Mouse (Mus musculus): Measurements from ENCODE around the gene Opcml. TPM values are rescaled to one million over a fixed set of nuclear protein-coding genes. Genes with fewer than 3 reads are reported as not detected.

Gene Opcml
- polyA plus RNA-seq, 1 experiment from 2014 or later, result 3.4 TPM

- WGBS, result 48% methylated on average over 2 of the region's 2 CpGs
- Histone ChIP-seq H3K4me2 (replicated peaks) (no peak overlapping the region), H3K27ac (no peak overlapping the region), H3K9ac (no peak overlapping the region), H3K27me3 (replicated peaks) (no peaks in the 10 kb centered on the region), H3K4me1 (replicated peaks) (no peaks in the 10 kb centered on the region), H3K36me3 (no peaks in the 10 kb centered on the region), H3K9me3 (no peaks in the 10 kb centered on the region), H3K4me3 (replicated peaks) (no peak overlapping the region)
- ATAC-seq, result no peak
Observed at GRCm38 (mm10) chr9:28569776-28570175, 779.2 kb downstream of the Opcml start.

- no peaks in the 10 kb centered on the region for H3K9me3 ChIP-seq
Observed at GRCm38 (mm10) chr9:28571682-28572081, 781.1 kb downstream of the Opcml start.

GRCm38 (mm10) chr9:28572136-28572774 lies 781.7 kb downstream of the Opcml start:
- Histone ChIP-seq H3K4me3 (replicated peaks) (no peak overlapping the region), H3K9ac (no peak overlapping the region), H3K27me3 (replicated peaks) (no peaks in the 10 kb centered on the region), H3K27ac (no peak overlapping the region), H3K4me1 (replicated peaks) (no peaks in the 10 kb centered on the region), H3K9me3 (no peaks in the 10 kb centered on the region), H3K36me3 (no peaks in the 10 kb centered on the region), H3K4me2 (replicated peaks) (no peak overlapping the region)
- 56% methylated on average over 9 of the region's 9 CpGs for WGBS
- ATAC-seq, result peak; percentile 63; the same call in 1 of the 2 replicates

More at GRCm38 (mm10) chr9:28571682-28572081, 781.1 kb downstream of the Opcml start:
- Histone ChIP-seq H3K4me3 (replicated peaks) (no peak overlapping the region), H3K36me3 (no peaks in the 10 kb centered on the region), H3K27ac (no peak overlapping the region), H3K4me2 (replicated peaks) (no peak overlapping the region), H3K4me1 (replicated peaks) (no peaks in the 10 kb centered on the region), H3K9ac (no peak overlapping the region), H3K27me3 (replicated peaks) (no peaks in the 10 kb centered on the region)
- 39% methylated on average over 2 of the region's 2 CpGs for WGBS
- peak; percentile 91 for ATAC-seq

GRCm38 (mm10) chr9:28578730-28579129 lies 788.2 kb downstream of the Opcml start:
- H3K9me3 ChIP-seq, result no peaks in the 10 kb centered on the region
- no peak for ATAC-seq
- no peak overlapping the region for H3K27ac ChIP-seq
- H3K4me1 ChIP-seq (replicated peaks), result no peaks in the 10 kb centered on the region
- no peak overlapping the region for H3K4me2 ChIP-seq (replicated peaks)
- no peak overlapping the region for H3K4me3 ChIP-seq (replicated peaks)
- H3K27me3 ChIP-seq (replicated peaks), result no peaks in the 10 kb centered on the region
- no peak overlapping the region for H3K9ac ChIP-seq
- no peaks in the 10 kb centered on the region for H3K36me3 ChIP-seq

GRCm38 (mm10) chr9:28587253-28587652 lies 796.7 kb downstream of the Opcml start:
- H3K36me3 ChIP-seq, result no peaks in the 10 kb centered on the region
- 80% methylated on average over 3 of the region's 3 CpGs for WGBS
- H3K4me1 ChIP-seq (replicated peaks), result no peaks in the 10 kb centered on the region
- no peak overlapping the region for H3K9ac ChIP-seq
- H3K27me3 ChIP-seq (replicated peaks), result no peaks in the 10 kb centered on the region
- H3K9me3 ChIP-seq, result no peaks in the 10 kb centered on the region
- H3K27ac ChIP-seq, result no peak overlapping the region
- no peak overlapping the region for H3K4me2 ChIP-seq (replicated peaks)
- H3K4me3 ChIP-seq (replicated peaks), result no peak overlapping the region
- ATAC-seq, result no peak

GRCm38 (mm10) chr9:28587857-28588388 lies 797.3 kb downstream of the Opcml start:
- H3K27ac ChIP-seq, result no peak overlapping the region
- no peak for ATAC-seq
- WGBS, result 85% methylated on average over 4 of the region's 4 CpGs

GRCm38 (mm10) chr9:28588488-28588887 lies 797.9 kb downstream of the Opcml start:
- H3K36me3 ChIP-seq, result no peaks in the 10 kb centered on the region
- WGBS, result 74% methylated on average over 1 of the region's 1 CpGs
- H3K27me3 ChIP-seq (replicated peaks), result no peaks in the 10 kb centered on the region

More at GRCm38 (mm10) chr9:28587857-28588388, 797.3 kb downstream of the Opcml start:
- Histone ChIP-seq H3K4me2 (replicated peaks) (no peak overlapping the region), H3K9me3 (no peaks in the 10 kb centered on the region), H3K36me3 (no peaks in the 10 kb centered on the region), H3K4me3 (replicated peaks) (no peak overlapping the region), H3K27me3 (replicated peaks) (no peaks in the 10 kb centered on the region), H3K9ac (no peak overlapping the region), H3K4me1 (replicated peaks) (no peaks in the 10 kb centered on the region)

GRCm38 (mm10) chr9:28592208-28592607 lies 801.6 kb downstream of the Opcml start:
- 46% methylated on average over 3 of the region's 3 CpGs for WGBS
- H3K9me3 ChIP-seq, result no peaks in the 10 kb centered on the region
- H3K4me2 ChIP-seq (replicated peaks), result no peak overlapping the region
- no peak overlapping the region for H3K9ac ChIP-seq
- no peaks in the 10 kb centered on the region for H3K36me3 ChIP-seq
- H3K27me3 ChIP-seq (replicated peaks), result no peaks in the 10 kb centered on the region
- no peak overlapping the region for H3K4me3 ChIP-seq (replicated peaks)
- no peak overlapping the region for H3K27ac ChIP-seq
- H3K4me1 ChIP-seq (replicated peaks), result no peaks in the 10 kb centered on the region
- no peak for ATAC-seq

More at GRCm38 (mm10) chr9:28588488-28588887, 797.9 kb downstream of the Opcml start:
- Histone ChIP-seq H3K27ac (no peak overlapping the region), H3K9ac (no peak overlapping the region), H3K4me3 (replicated peaks) (no peak overlapping the region), H3K9me3 (no peaks in the 10 kb centered on the region), H3K4me2 (replicated peaks) (no peak overlapping the region), H3K4me1 (replicated peaks) (no peaks in the 10 kb centered on the region)
- no peak for ATAC-seq

- no peak overlapping the region for H3K27ac ChIP-seq
- no peak overlapping the region for H3K4me2 ChIP-seq (replicated peaks)
- no peak overlapping the region for H3K9ac ChIP-seq
- no peaks in the 10 kb centered on the region for H3K36me3 ChIP-seq
- no peaks in the 10 kb centered on the region for H3K27me3 ChIP-seq (replicated peaks)
- no peak for ATAC-seq
- H3K9me3 ChIP-seq, result no peaks in the 10 kb centered on the region
- no peak overlapping the region for H3K4me3 ChIP-seq (replicated peaks)
- H3K4me1 ChIP-seq (replicated peaks), result no peaks in the 10 kb centered on the region
- 95% methylated on average over 3 of the region's 3 CpGs for WGBS
Observed at GRCm38 (mm10) chr9:28595062-28595461, 804.5 kb downstream of the Opcml start.

GRCm38 (mm10) chr9:28605561-28605960 lies 815.0 kb downstream of the Opcml start:
- Histone ChIP-seq H3K36me3 (no peaks in the 10 kb centered on the region), H3K9ac (no peak overlapping the region), H3K4me1 (replicated peaks) (no peaks in the 10 kb centered on the region), H3K4me3 (replicated peaks) (no peak overlapping the region), H3K4me2 (replicated peaks) (no peak overlapping the region), H3K9me3 (no peaks in the 10 kb centered on the region), H3K27ac (no peak overlapping the region), H3K27me3 (replicated peaks) (no peaks in the 10 kb centered on the region)
- ATAC-seq, result no peak
- WGBS, result 46% methylated on average over 1 of the region's 1 CpGs

GRCm38 (mm10) chr9:28613683-28614620 lies 823.4 kb downstream of the Opcml start:
- no peak overlapping the region for H3K27ac ChIP-seq
- H3K4me2 ChIP-seq (replicated peaks), result no peak overlapping the region
- H3K27me3 ChIP-seq (replicated peaks), result no peaks in the 10 kb centered on the region
- no peak for ATAC-seq
- H3K9me3 ChIP-seq, result no peaks in the 10 kb centered on the region
- H3K4me1 ChIP-seq (replicated peaks), result no peaks in the 10 kb centered on the region
- H3K4me3 ChIP-seq (replicated peaks), result no peak overlapping the region
- H3K9ac ChIP-seq, result no peak overlapping the region
- H3K36me3 ChIP-seq, result no peaks in the 10 kb centered on the region
- WGBS, result 56% methylated on average over 6 of the region's 6 CpGs

GRCm38 (mm10) chr9:28615447-28615846 lies 824.9 kb downstream of the Opcml start:
- no peaks in the 10 kb centered on the region for H3K36me3 ChIP-seq
- no peak overlapping the region for H3K4me2 ChIP-seq (replicated peaks)
- no peak for ATAC-seq
- H3K9me3 ChIP-seq, result no peaks in the 10 kb centered on the region
- H3K4me1 ChIP-seq (replicated peaks), result no peaks in the 10 kb centered on the region
- H3K27me3 ChIP-seq (replicated peaks), result no peaks in the 10 kb centered on the region
- H3K27ac ChIP-seq, result no peak overlapping the region
- no peak overlapping the region for H3K9ac ChIP-seq
- no peak overlapping the region for H3K4me3 ChIP-seq (replicated peaks)
